Mouse (Mus musculus) brain, embryonic 14.5 days (tissue): Measurements from ENCODE around the gene Snx13.

Experiments used
- CTCF ChIP-seq: fragments of 200-500 bp; IDR thresholded peaks from 2 replicates; pipeline ENCODE4 v1.5.1; 2012; ENCODE audit warnings: inconsistent platforms, mild to moderate bottlenecking, moderate library complexity, borderline replicate concordance; ENCODE audit not compliant: insufficient read depth, insufficient read length; ENCODE audit errors: extremely low read depth
- POLR2A ChIP-seq: fragments of 200-500 bp; IDR thresholded peaks from 2 replicates; pipeline ENCODE4 v1.6.1; 2012; ENCODE audit warnings: mild to moderate bottlenecking, inconsistent platforms, borderline replicate concordance; ENCODE audit not compliant: poor library complexity, insufficient read depth, insufficient read length, severe bottlenecking; ENCODE audit errors: extremely low read depth

DNA sequence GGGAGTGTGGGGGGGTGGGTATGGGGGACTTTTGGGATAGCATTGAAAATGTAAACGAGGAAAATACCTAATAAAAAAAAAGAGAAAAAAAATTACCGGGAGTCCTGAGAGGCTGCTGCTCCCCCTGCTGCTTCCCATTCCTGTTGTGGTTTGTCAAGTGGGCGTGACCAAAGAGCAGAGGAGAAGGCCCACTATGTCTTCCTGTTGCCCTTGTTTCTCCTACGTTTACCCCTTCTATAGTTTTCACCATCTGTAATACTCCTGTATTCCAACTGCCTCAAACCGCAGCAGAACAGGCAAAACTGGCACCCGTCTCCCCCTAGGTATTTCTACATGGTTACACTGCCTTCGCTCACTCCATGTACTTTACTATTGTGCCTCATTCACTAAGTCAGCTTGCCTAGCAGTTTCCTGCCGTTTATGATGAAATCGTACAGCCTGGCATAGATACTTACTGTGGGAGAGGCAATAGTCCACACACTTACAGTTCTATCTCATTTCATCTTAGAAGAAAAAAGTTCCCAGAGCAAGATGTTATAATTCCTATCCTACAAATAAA is 28.2 kb upstream of the Snx13 start:
- TF ChIP-seq CTCF: no peak
- no peak for TF ChIP-seq POLR2A
